In the genomic region with DNA sequence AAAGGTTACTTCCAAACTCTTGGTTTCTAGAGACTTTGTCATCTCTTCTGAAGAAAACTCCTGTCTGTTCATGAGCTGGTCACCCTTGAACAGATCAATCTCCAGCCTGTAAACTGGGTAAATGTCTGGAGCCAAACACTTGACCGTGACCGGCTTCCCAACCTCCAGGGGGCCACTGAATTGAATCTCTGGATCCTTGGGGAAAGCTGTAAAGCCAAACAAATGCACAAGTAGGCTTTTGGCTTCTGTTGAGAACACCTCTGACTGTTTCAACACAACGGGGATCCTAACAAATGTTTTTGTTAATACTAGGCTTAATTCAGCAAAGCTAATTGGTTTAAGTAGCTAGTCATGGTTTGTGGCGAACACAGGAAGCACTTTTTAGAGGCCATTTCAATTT, we compare ENCODE assay signal across 9 mouse cellular contexts. TPM values are rescaled to one million over a fixed set of nuclear protein-coding genes. Genes with fewer than 3 reads are reported as not detected.
A peak's percentile ranks its signal among the peaks of the same experiment; 100 is the strongest.
DNase-seq lines count a peak whose midpoint lies in the region; ATAC-seq lines count a peak whose summit lies in the region.
"Had no signal": no experiment of that assay in that cellular context is flagged by ENCODE, and none has a peak within 500 bp of the region (broad histone marks: within the 10 kb centered on the region; RNA-seq: fewer than 3 reads in every experiment).

No protein-coding gene starts in this region.

- H3K4me2 ChIP-seq in lung, embryonic 15.5 days: peak overlapping the region; percentile 48
- peak overlapping the region; percentile 42 for H3K4me2 ChIP-seq in limb, embryonic 11.5 days (ENCODE audit: low read depth, severe bottlenecking)
- H3K4me2 ChIP-seq in neural tube, embryonic 13.5 days: peak overlapping the region; percentile 47

- peak overlapping the region; percentile 43 for H3K4me3 ChIP-seq in lung, embryonic 15.5 days
- H3K4me3 ChIP-seq in limb, embryonic 11.5 days (ENCODE audit: low read depth, low read length): peak overlapping the region; percentile 10
- H3K4me3 ChIP-seq in neural tube, embryonic 13.5 days: peak overlapping the region; percentile 35

- peaks cover 7% of the 10 kb centered on the region; the same call in 1 of the 2 replicates for H3K36me3 ChIP-seq in lung, embryonic 15.5 days
- peaks cover 2% of the 10 kb centered on the region; the same call in 1 of the 2 replicates for H3K36me3 ChIP-seq in limb, embryonic 11.5 days (ENCODE audit: control insufficient read depth, insufficient read depth, low read length)
- no peaks in the 10 kb centered on the region for H3K36me3 ChIP-seq in neural tube, embryonic 13.5 days

- ATAC-seq in lung, embryonic 15.5 days (ENCODE audit: borderline replicate concordance, extremely low read depth, low FRiP score, low TSS enrichment): no peak
- ATAC-seq in limb, embryonic 11.5 days (ENCODE audit: insufficient number of reproducible peaks, low FRiP score, low TSS enrichment, low read depth): no peak
- peak; percentile 14; the same call in 1 of the 2 replicates for ATAC-seq in neural tube, embryonic 13.5 days (ENCODE audit: low read depth)

- H3K27ac ChIP-seq in lung, embryonic 15.5 days: no peak overlapping the region
- peak overlapping the region; percentile 81 for H3K27ac ChIP-seq in limb, embryonic 11.5 days (replicated peaks; ENCODE audit: low read depth, low read length)
- H3K27ac ChIP-seq in neural tube, embryonic 13.5 days (replicated peaks): no peak overlapping the region

- no peak overlapping the region for H3K9ac ChIP-seq in lung, embryonic 15.5 days
- peak overlapping the region; percentile 12; the same call in 1 of the 2 replicates for H3K9ac ChIP-seq in limb, embryonic 11.5 days (ENCODE audit: low read length)
- H3K9ac ChIP-seq in neural tube, embryonic 13.5 days: no peak overlapping the region

- peak; percentile 36 for DNase-seq in embryo, embryonic 10.5 days (ENCODE audit: low spot score)
- no peak for DNase-seq in embryo, embryonic 9.5 days (ENCODE audit: extremely low spot score)
- no peak for DNase-seq in lung, postnatal 4 days
- DNase-seq in limb, embryonic 11.5 days (ENCODE audit: low spot score): peak; percentile 40
- no peak for DNase-seq in right cerebral cortex, postnatal 25 days
- no peak for DNase-seq in cerebellum, postnatal 36 days
- DNase-seq: kidney, postnatal 25 days had no signal

- WGBS in lung, embryonic 15.5 days: 47% methylated on average over 4 of the region's 4 CpGs
- WGBS in limb, embryonic 11.5 days: 18% methylated on average over 4 of the region's 4 CpGs
- 16% methylated on average over 4 of the region's 4 CpGs for WGBS in neural tube, embryonic 13.5 days

- no peaks in the 10 kb centered on the region for H3K9me3 ChIP-seq in lung, embryonic 15.5 days
- H3K9me3 ChIP-seq in limb, embryonic 11.5 days (ENCODE audit: control insufficient read depth, low read length): no peaks in the 10 kb centered on the region
- no peaks in the 10 kb centered on the region for H3K9me3 ChIP-seq in neural tube, embryonic 13.5 days

- H3K4me1 ChIP-seq in lung, embryonic 15.5 days: peaks cover 15% of the 10 kb centered on the region; the same call in 1 of the 2 replicates
- H3K4me1 ChIP-seq in limb, embryonic 11.5 days (ENCODE audit: control insufficient read depth, insufficient read depth, low read length): peaks cover 9% of the 10 kb centered on the region
- peaks cover 22% of the 10 kb centered on the region for H3K4me1 ChIP-seq in neural tube, embryonic 13.5 days (replicated peaks)

- H3K27me3 ChIP-seq in lung, embryonic 15.5 days: no peaks in the 10 kb centered on the region
- H3K27me3 ChIP-seq in limb, embryonic 11.5 days (ENCODE audit: control insufficient read depth, insufficient read depth, low read length): no peaks in the 10 kb centered on the region
- H3K27me3 ChIP-seq in neural tube, embryonic 13.5 days: no peaks in the 10 kb centered on the region

RNA-seq across cellular contexts. Expression of gene Vcam1, which starts 3.4 kb away (rescaled TPM):
- polyA plus RNA-seq in lung, embryonic 15.5 days (2015; fragmentation: Nextera tagmentation; extraction: Ambion mirVana): 94.4 and 106 TPM in 2 replicates
- 74.3 and 78.8 TPM in 2 replicates for polyA plus RNA-seq in limb, embryonic 11.5 days (2014; fragmentation: Nextera tagmentation; extraction: Ambion mirVana)
- polyA plus RNA-seq in neural tube, embryonic 13.5 days (2015; fragmentation: Nextera tagmentation; extraction: Ambion mirVana): 27.9 and 37.4 TPM in 2 replicates

Comparison
In these comparisons a context has a peak if more than half of its experiments do, and no peak if none do; other contexts are left out.
1. DNase-seq: peak in embryo, embryonic 10.5 days (single experiment) and limb, embryonic 11.5 days (single experiment); none in embryo, embryonic 9.5 days (single experiment), lung, postnatal 4 days (0 of 2), right cerebral cortex, postnatal 25 days (single experiment) and cerebellum, postnatal 36 days (0 of 2).
2. Peak in every context shown above with its lines, with median percentiles within 50 percentile points of each other: H3K4me2 ChIP-seq and H3K4me3 ChIP-seq.